Mouse (Mus musculus): ENCODE results near the gene Oscp1.

- TF ChIP-seq GATA1 (IDR thresholded peaks at IDR 0.05; ENCODE audit: borderline replicate concordance, low read length) (no peak), FLI1 (IDR thresholded peaks at IDR 0.05; ENCODE audit: low read length) (no peak)
Measured at GRCm38 (mm10) chr4:126105131-126105783, 46.9 kb downstream of the Oscp1 start.
